Mouse (Mus musculus): ENCODE results near the gene Vmn1r65.
"Not testable (repeated sequence)": the region's sequence is repeated elsewhere in the genome, so short reads cannot be mapped to it uniquely, and the experiment has no call there.

Gene Vmn1r65
- long read RNA-seq, experiment 1: 0 reads
- long read RNA-seq, experiment 2: 0 reads

GRCm38 (mm10) chr7:6010910-6011309 lies at the start of gene Vmn1r65:
Gene Vmn1r65 (minus strand): TSS chr7:6011010.
- intact Hi-C loops (cut with DNase I): no loop called here

GRCm38 (mm10) chr7:6044861-6045260 lies 34.1 kb upstream of the Vmn1r65 start, which contains the start of gene Nlrp4c:
Gene Nlrp4c (plus strand): TSS chr7:6045161.
- intact Hi-C loops (cut with DNase I): no loop called here

GRCm38 (mm10) chr7:5982426-5982825 lies 28.4 kb downstream of the Vmn1r65 start:
- intact Hi-C loops (cut with DNase I): not testable (repeated sequence)

GRCm38 (mm10) chr7:5972546-5972945 lies 38.3 kb downstream of the Vmn1r65 start:
- intact Hi-C loops (cut with DNase I): not testable (repeated sequence)
